Mouse (Mus musculus): ENCODE data around the gene Rps11.
"Not testable (repeated sequence)": the region's sequence is repeated elsewhere in the genome, so short reads cannot be mapped to it uniquely, and the experiment has no call there.

Gene Rps11

DNA sequence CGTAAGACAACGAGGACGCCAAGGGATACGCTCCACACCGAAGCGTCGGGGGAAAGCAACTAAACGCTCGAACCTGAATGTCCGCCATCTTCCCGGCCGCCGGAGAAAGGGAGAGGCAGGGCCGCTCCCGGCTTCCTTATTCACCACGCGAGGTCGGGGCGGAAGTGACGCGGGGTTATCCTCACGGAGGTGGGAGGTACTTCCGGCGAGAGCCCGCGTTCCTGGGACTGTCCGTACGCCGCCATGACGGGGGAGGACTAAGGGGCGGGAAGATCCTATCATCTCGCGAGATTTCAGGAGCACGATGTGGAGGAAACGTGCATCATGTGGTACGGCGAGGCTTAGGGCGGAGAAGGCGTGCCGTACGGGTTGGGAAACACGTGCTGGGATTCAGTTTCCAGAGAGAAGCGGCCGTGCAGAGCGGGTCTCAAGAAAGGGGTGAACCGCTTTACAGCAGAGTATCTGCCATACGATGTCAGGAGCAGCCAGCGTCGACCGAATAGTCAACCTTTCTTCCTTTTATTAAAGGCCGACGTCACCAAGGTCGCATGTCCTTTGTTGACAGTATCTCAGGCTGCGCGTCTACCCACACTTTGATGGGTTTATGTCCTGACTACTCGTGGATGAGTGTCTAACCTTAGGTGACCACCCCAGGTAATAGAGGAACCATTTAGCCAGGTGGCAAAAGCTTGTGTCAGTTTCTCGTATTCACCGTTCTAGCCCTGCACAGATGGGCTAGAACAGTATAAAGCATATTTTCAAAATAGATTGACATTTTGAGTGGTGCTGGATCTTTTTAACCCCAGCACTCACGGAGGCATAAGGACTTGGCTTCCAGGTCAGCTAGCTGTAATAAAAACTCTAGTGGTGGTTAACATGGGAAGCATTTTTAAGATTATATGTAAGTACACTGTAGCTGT is at the start of gene Rps11:
Rps11 (minus strand) TSS at position 216 of the 920 bp plus-strand sequence.
- in situ Hi-C loops (cut with MboI; ENCODE audit: low sequenced_read_pairs): no loop called here

DNA sequence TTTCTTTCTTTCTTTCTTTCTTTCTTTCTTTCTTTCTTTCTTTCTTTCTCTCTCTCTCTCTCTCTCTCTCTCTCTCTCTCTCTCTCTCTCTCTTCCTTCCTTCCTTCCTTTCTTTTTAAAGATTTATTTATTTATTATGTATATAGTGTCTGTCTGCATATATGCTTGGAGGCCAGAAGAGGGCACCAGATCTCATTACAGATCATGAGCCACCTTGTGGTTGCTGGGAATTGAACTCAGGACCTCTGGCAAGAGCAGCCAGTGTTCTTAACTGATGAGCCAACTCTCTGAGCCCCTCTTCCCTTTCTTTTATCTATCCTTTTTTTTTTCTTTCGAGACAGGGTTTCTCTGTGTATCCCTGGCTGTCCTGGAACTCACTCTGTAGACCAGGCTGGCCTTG is 49.5 kb upstream of the Rps11 start:
- in situ Hi-C loops (cut with MboI; ENCODE audit: low sequenced_read_pairs): not testable (repeated sequence)

DNA sequence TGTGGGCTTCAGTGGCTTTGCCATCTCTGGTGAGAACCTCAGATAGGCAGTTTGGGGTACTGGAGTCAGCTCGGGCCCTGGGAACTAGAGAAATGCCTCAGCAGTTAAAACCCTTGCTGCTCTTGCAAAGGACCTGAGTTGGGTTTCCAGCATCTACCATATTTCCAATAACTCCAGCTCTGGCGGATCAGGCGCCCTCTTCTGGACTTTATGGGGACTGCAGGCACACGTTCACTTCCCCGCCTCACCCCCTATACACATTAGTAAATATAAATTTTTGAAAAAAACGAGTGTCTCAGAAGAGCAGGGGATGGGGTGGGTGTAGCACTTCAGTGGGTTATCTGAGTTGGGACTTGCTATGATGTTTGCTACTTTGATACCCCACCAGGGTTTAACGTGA is 48.7 kb upstream of the Rps11 start:
- in situ Hi-C loops (cut with MboI; ENCODE audit: low sequenced_read_pairs): no loop called here

DNA sequence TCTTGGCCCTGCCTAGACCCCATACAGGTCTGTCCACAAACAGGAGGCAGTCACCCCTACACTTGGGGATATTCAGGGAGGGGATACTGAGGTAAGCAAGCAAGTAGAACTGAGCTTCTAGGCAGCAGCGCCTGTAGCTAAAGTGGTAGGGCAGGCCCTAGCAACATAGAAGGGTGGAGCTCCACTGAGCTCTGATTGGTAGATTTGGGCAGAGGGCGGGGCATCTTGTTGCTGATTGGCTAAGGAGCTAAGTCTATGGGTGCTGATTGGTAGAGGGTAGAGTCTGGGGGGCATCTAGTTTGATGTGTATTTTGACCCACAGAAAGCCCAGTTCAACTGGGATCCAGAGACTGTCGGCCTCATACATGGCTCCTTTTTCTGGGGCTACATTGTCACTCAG is 45.3 kb upstream of the Rps11 start:
- in situ Hi-C loops (cut with MboI; ENCODE audit: low sequenced_read_pairs): no loop called here

DNA sequence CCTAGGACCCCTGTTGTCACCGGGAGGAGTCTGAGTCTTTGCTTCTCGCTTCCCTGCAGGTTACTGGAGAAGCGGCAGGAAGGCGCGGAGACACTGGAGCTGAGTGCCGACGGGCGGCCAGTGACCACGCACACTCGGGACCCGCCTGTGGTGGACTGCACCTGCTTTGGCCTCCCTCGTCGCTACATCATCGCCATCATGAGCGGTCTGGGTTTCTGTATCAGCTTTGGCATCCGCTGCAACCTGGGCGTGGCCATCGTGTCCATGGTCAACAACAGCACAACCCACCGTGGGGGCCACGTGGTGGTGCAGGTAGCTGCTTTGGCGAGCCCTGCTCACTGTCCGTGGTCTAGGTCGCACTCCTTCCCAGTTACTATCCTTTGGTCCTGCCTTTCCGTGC is 44.4 kb upstream of the Rps11 start:
- in situ Hi-C loops (cut with MboI; ENCODE audit: low sequenced_read_pairs): no loop called here

DNA sequence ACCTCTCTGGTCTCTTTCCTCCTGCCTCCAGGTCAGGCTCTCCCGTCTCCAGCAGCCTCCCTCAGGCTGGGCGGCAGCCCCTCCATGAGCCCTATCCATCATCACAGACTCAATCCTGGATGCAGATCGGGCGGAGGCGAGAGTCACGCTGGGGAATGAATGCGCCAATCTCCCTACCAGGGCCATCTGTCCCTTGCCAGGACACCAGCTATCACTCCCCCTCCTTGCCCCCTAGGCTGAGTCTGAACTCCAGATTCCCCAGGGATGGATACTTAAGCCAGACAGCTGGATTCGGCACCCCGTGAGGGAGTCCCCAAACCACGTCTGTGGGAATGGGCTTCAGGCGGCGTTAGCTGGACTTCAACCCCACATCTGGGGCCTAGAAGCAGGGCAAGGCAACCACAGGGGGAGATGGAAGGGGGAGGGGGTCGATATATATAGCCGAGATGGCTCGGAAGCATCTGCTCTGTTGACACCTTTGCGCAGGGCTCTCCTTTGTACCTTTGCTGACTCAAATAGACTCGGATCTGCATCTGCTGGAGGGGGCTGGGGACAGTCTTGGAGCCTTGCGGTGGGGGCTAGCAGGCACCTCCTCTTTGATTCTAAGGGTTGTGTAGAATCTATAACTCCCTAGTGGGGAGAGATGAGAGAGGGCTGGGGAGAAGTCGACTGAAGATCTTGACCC is 43.7 kb upstream of the Rps11 start:
- in situ Hi-C loops (cut with MboI; ENCODE audit: low sequenced_read_pairs): no loop called here

DNA sequence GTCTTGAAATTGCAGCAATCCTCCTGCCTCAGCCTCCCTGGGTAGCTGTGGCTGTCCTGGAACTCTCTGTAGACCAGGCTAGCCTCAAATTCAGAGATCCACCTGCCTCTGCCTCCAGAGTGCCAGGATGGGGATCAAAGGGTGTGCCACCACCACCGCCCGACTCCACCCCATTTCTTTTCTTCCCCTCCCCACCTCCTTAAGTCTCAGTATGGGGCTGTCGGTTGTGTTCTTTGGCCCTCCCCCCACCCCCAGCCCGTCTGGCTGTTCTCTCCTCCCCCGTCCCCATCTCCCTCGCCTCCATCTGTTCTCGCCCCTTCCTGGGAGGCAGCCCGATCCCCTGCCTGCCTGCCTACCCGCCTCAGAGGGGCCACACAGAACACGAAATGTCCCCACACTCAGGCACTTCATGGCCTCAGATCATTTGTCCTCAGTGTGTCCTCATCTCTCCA is 42.7 kb upstream of the Rps11 start:
- in situ Hi-C loops (cut with MboI; ENCODE audit: low sequenced_read_pairs): no loop called here

DNA sequence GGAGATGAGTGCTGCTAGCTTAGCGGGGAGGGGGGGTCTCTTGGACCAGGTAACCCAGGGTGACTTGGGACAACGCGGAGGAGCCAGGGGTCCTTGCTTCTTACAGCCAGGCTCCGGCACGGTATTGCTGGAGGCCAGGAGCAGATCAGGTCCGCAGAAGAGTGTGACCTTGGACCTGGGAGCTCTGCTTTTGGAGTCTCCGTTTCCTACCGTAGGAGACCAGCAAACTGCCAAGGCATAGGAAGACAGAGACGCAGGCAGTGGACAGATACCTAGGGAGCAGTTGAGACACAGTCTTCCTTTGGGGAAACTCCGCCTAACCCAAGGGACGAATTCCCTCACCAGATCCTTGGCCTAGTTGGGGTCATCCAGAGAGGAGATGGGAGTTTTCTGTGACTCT is 41.5 kb upstream of the Rps11 start:
- in situ Hi-C loops (cut with MboI; ENCODE audit: low sequenced_read_pairs): no loop called here

DNA sequence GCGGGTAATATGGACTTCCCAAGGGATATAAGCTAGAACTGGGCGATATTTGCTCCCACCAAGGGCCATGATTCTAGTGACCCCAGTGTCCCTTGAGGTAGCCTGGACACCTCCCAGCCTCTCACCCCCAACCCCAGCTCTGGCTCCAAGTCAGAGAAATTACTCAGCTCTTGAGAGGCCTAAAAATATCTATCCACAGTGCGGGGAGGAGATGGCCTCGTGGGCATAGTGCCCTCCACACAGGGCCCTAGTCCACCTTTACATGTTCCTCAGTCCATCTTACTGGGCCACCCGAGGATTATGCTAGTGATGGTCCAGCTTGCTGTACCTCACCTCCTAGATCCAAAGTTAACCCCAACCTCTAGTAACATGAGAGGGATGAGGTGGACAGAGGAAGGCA is 40.6 kb upstream of the Rps11 start:
- in situ Hi-C loops (cut with MboI; ENCODE audit: low sequenced_read_pairs): no loop called here

DNA sequence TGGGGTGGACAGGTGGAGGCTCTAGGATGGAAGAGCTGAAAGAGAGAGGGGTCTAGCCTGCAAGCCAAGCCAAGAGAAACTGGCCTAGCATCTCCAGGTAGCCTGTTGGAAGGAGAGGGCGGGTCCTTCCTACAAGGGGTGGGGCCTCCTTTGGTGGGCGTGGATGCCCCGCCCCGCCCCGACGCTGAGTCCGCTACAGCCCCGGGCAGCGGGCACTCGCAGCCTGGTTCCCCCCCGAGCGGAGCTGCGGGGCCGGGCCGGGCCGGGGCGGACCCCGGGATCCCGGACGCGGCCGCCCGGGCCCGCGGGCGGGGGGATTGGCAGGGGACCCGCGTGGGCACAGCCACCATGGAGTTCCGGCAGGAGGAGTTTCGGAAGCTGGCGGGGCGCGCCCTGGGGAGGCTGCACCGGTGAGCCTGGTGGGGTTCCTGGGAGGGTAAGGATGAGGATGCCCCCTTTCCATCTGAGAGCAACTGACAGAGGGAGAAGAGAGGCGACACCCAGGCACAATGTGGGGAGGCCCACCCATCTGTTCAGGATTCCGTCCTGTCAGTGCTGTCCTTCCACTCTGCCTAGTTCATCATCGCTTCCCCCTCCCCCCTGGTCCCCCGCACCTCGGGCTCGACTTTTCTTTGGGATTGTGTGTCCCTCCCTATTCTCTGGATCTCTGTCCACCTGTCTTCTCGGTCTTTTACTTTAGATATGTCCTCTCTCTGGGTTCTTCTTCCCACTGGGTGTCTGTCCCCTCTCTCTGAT is 39.7 kb upstream of the Rps11 start, which contains the start of gene Slc17a7:
Slc17a7 (plus strand) TSS at position 215 of the 756 bp plus-strand sequence.
- in situ Hi-C loops (cut with MboI; ENCODE audit: low sequenced_read_pairs): no loop called here

DNA sequence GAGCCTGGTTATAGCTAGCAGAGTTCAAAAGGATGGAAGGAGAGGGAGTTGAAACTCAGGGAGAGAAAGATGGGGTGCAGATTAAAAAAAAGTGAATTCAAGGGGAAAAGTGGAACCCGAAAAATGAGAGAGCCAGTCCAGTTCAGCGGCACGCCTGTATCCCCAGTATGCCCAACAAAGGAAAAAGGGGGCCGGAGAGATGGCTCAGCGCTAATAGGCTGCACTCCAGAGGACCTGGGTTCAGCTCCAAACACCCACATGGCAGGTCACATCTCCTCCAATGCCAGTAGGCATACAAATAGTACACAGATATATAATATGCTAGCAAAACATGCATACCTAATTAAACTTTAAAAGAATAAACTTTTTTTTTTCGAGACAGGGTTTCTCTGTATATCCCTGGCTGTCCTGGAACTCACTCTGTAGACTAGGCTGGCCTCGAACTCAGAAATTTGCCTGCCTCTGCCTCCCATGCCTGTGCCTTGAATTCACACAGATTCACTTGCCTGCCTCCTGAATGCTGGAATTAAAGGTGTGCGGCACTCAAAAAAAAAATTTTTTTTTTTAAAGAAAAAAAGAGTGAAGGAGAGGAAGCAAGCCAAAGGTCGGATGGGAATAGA is 38.9 kb upstream of the Rps11 start:
- in situ Hi-C loops (cut with MboI; ENCODE audit: low sequenced_read_pairs): no loop called here

DNA sequence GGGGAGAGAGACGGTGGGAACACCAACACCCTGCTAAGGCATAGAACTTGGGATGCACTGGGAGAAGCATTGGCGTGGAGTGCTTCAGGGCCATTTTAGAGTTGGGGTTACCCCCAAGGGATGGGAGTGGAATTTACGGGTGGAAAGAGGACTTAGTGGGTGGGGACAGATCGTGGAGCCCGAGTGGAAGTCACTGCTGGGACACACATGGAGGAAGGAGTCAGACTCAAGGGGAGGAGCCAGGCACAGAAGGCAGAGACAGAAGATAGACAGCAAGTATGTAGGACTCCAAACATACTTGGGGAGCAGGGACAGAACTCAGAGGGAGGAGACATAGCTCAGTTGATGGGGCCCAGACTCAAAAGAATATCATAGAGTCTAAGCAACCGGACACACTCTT is 38.3 kb upstream of the Rps11 start:
- in situ Hi-C loops (cut with MboI; ENCODE audit: low sequenced_read_pairs): no loop called here

DNA sequence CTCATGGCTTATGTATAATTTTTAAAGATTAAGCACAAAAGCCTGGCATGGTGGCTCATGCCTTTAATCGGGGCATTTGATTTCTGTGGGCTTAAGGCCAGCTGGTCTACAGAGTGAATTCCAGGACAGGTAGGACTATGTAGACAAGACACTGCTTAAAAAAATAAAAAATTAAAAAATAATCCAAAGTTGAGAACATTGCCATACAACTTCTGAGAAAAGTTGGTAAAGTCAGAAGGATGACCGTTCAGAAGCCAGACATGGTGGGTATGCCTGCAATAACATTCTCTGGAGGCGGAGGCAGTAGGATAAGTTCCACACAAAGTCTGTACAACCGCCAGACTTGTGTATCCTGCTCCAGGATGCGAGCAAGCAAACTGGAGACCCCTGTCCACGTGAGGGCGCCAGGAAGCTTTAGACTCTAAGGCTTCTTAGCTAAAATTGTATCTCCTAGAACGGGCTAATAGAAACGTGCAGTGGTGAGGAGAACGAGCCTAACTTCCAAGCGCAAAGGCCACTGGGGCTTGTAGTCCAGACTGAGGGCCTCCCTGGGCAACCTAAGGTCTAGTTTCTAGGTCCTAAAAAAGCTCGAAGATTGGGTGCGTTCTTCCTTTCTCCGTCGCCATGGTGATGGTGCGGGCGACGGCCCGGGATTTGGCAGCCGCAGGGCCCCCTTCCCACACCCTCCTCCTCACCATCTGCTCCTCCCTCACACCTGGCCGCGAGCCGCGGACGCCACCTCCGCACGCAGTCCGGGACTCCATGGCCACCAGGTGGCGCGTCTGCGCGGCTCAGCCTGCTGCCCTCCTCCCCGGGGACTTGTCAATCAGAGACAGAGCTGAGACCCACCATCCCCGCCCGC is 37.6 kb upstream of the Rps11 start:
- in situ Hi-C loops (cut with MboI; ENCODE audit: low sequenced_read_pairs): no loop called here

DNA sequence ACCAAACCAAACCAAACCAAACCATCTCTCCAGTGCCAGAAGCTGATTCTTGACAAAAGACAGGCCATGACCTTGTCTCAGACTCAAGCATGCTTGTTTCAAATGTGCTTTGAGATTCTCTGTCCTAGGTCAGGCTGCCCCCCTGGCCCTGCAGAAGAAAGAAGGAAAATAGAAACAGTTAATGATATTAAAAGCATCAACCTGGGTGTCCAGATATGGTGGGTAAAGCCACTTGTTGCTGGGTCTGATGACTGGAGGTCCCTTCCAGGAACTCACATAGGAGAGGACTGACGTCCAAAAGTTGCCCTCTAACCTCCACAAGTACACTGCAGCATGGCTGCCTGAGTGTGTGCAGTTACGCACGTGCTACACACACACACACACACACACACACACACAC is 36.6 kb upstream of the Rps11 start:
- in situ Hi-C loops (cut with MboI; ENCODE audit: low sequenced_read_pairs): no loop called here

DNA sequence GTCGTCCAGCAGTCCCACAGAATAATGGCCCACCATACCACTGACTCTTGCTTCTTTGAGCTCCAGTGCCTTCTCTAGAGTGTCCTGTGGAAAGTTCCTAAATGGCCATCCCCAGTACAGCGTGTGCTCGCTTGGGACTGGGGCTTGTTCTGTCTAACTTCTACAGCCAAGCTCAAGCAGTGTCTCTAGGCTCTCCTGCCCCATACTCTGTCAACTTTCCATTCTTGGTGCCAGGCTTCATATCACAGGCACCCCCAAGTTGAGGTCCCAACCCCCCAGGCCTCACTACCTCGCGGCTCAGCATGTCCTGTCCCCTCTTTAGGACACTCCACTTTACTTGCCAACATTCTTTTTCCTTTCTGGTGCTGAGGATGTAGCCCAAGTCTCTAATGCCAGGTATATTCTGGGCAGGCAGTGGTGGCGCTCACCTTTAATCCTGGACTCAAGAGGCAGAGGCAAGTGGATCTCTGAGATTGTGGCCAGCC is 36.1 kb upstream of the Rps11 start:
- in situ Hi-C loops (cut with MboI; ENCODE audit: low sequenced_read_pairs): no loop called here

DNA sequence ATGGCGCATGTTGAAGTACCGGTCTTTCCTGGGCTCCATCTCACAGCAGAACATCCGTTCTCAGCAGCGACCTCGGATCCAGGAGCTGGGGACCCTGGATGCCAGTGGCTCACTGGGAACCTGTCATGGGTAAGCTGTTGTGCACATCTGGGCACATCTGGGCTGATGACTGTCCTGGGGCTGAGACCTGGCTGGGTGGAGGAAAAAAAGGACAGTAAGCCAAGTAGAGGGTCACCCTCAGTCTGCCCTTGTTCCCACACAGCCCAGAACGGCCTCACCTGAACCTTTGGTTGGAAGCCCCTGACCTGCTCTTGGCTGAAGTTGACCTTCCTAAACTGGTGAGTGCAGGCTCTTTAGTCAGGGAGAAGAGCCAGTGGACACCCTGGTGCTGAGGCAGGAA is 34.8 kb upstream of the Rps11 start:
- in situ Hi-C loops (cut with MboI; ENCODE audit: low sequenced_read_pairs): loop anchor here (5.0 kb wide), 1 partner anchor 33 kb away; no protein-coding TSS in a partner anchor

DNA sequence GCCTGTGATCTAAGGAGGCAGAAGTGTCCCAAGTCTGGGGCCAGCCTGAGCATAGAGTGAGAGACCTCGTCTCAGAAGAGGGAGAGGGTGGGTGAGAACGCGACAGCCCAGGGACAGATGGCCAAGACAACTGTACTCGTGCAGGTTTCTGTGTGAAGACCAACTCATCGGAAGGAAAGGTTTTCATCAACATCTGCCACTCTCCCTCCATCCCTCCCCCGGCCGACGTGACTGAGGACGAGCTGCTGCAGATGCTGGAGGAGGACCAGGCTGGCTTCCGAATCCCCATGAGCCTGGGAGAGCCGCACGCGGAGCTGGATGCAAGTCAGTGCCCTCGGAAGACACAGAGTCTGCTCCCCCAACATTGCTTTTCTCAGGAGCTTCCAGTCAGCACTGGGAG is 33.2 kb upstream of the Rps11 start:
- in situ Hi-C loops (cut with MboI; ENCODE audit: low sequenced_read_pairs): loop anchor here (5.0 kb wide), 1 partner anchor 35 kb away; no protein-coding TSS in a partner anchor

DNA sequence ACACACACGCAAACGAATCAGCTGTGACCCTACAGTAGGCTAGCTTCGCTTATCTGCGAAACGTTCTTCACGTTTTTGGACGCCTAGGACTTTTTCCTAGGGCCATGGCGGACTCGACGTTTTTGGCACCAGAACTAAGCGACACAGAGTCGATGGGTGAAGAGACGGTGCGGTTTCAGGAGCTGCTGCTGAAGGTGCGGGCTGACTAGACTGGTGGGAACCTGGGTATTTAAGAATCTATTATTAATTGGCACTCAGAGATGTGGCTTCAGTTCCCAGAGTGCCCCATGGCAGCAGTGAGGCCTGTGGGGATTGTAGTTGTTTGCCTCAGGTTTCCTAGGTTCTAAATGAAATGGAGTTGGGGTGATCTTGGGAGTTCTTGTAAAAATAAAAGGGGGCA is 32.0 kb upstream of the Rps11 start:
- in situ Hi-C loops (cut with MboI; ENCODE audit: low sequenced_read_pairs): loop anchor here (5.0 kb wide), 1 partner anchor 36 kb away; no protein-coding TSS in a partner anchor

DNA sequence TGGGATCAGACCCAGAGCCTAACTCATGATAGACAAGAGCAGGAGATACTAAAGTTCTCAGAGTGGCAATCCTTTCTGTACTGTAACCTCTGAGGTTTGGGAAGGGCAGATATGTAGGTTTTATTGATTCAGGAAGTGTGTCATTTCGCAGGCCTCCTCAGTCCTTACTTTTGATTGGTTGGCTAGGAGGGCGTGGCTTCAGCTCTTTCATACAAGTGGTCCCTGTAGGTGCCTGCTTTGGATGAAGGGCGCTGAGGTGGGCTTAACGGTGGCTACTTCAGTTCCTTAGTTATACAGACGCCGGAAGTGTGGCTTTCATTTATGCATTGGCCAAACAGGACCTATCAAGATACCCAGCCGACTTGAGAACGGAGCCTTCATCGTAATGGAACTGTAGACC is 31.4 kb upstream of the Rps11 start:
- in situ Hi-C loops (cut with MboI; ENCODE audit: low sequenced_read_pairs): loop anchor here (5.0 kb wide), 1 partner anchor 37 kb away; no protein-coding TSS in a partner anchor
